Mouse (Mus musculus) ZHBTc4 (cell line): ENCODE measurements at regions not wholly inside any gene's neighbourhood (a gene's known extent, or its start where the extent isn't known, plus 50 kb on each side); places are given as distances from the start of the nearest gene placed in this dataset.
A peak's percentile ranks its signal among the peaks of the same experiment; 100 is the strongest.

Source experiments
- DNase-seq: peaks from one replicate; pipeline ENCODE4 v3.0.0-alpha.2; 2011; ENCODE audit warnings: low read depth, low spot score

DNA sequence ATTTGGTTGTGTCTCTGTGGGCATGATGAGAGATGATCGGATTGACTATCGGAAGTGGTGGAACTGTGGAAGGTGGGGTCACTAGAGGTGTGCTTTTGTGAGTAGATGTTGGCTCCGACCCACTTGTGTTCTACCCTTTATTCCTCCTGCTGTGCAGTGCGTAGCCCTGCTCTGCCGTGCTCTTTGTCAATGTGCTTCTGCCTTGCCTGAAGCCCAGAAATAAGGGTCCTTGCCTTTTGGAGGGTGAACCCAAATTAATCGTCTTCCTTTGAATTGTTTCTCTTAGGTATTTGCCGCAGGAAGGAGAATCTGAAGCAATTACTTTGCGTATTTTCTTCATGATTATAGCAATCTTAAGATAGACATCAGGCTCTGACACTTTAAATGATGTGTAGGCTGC is 421.6 kb upstream of the Zfp507 start:
- no peak for DNase-seq

DNA sequence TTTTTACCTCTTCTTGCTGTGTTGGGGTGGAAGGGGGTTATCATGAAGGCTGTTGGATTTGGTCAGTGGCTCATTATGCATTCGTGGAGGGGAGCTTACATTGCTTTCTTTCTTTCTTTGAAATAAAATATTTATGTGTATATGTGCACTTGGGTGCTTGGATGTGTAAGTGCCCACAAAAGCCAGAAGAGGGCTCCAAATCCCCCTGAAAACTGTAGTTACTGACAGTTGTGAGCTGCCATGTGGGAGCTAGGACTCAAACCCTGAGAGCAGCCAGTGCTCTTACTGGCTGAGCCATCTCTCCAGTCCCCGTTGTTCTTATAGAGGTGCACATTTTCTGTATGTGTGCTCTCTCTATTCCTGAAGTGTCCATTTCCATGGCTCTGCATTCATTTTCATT is 415.6 kb upstream of the Zfp507 start:
- DNase-seq = peak; percentile 62

DNA sequence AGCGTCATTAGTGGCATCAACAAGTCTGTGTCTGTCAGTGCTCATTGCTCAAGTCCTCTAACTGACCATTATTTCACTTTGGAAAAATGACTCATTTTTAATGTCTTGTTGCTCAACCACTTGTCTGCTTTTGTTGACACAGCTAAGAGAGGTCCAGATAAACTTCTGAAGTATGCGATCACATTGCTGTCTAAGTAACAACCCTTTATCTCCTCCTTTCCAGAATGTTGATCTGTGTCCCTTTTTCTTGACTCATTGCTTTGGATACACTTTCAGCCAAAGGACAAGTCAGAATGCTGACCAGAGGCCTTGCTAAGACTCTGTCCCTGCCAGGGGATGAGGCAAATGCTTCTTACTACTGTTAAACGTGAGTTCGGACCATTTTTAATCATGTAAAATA is 407.2 kb upstream of the Zfp507 start:
- no peak for DNase-seq

DNA sequence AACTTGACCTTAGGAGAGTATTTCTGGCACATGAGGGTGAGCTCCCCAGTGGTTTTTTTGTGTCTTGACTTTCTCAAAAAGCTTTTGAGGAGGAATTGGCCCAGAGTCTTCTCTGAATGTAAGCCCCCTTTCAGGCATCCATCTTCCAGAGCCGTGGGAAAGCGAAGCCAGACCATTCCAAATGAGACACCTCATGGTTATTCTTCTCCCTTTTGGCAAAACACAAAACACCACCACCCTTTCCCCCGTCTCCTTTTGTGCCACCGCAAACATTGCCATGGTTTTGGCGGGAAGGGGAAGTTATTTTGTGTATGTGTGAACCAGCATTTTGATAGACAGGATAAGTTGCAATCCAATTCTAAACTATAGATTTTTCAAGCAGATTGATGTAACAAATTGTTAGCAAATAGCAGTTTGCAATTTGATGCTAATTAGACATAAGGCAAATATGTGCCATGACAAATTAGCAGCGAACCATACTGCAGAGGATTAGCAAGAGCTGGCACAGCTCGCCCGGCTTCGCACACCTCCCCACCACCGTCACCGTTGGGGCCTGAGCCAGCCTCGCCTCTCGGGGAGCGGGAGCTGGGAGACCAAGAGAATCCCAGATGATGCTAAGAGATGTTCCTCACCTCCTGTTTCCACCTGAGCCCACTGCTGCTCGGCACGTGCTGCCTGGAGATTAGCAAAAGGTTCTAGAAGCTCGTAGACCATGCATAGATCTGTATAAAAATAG is 404.9 kb upstream of the Zfp507 start:
- no peak for DNase-seq

DNA sequence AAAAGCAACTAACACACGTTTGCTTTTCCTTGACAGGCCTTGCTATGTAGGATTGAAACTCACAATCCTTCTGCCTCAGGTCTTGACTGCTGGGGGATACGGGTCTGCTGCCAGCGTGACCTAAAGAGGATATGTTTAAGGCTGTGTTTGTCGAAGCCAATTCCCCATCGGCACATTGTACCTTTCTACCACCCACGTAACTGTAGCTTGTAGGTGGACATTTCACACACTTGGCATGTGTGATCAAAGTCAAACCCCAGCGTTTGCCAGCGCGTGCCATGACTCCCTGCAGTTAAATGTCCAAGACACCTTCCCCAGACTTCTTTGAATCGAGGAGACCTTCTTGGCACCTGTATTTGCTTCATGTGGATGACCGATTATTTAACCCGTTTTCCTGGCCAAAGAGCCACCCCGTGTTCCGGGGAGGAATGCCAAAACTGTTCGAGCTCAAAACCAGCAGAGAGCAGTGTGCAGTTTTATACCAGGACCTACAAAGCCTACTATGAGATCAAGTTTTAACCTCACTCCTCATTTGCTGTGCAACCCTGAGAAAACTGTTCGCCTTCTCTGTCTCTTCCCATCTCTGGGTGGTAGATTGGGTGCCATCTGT is 395.4 kb upstream of the Zfp507 start:
- DNase-seq = no peak

DNA sequence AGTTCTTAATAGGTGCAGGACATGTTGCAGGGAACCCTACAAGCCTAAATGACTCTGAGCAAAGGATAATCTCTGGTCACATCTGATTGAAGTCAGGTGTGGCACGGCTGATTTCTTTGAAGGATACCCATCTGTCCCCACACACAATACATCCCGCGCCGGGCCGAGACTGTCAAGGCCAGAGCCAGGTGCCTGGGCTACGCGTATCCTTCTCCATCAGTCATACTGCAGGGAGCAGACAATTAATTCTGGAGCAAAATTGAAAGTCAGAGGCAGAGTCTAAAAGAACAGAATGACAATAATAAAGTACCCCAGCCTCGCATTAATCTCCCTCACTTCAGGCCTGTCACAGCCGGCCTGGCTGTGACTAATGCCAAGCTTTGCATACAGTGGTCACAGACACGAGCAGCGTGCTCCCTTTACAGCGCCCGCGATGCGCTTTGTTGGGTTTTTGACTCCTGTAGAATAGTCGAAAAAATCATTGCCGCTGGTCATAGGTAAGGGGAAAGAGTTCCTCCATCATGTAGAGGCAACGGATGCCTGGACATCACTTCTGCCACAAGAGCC is 393.4 kb upstream of the Zfp507 start:
- DNase-seq = no peak

DNA sequence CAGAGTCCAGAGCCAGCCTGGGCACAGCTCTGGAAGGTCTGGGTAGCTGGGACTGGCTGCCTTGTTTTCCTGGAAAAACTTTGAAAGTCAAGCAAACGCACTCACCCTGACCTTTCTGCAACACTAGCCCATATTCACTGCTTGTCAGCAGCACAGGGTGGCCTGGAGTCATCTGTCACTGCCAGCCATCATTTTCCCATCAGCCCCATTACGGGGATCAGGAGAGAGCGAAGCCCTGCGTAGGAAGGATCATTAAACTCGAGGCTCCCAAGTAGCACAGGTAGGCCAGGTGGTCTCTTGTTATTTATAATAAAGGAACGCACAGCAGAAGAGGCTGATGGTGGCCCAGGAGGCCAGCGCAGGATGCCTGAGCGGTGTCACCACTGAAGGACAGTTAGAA is 389.8 kb upstream of the Zfp507 start:
- DNase-seq = no peak

DNA sequence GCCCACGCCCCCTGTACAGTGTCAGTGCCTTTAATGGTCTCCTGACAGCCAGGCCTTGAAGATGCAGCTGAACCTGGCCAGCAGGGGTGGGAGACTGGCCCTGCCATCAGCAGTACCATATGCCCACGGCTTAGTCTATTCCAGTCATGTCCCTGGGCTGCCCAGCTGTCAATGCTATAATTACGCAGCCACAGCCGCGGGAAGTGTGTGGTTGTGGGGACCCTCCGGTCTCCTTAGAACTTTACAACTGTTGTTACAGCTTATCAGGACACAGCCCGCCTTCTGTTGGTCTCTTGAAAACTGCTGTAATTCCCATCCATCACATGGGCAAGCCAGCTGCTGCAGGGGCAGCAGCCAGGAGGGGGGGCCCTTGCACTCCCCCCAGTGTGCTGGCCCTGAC is 375.1 kb upstream of the Zfp507 start:
- no peak for DNase-seq

DNA sequence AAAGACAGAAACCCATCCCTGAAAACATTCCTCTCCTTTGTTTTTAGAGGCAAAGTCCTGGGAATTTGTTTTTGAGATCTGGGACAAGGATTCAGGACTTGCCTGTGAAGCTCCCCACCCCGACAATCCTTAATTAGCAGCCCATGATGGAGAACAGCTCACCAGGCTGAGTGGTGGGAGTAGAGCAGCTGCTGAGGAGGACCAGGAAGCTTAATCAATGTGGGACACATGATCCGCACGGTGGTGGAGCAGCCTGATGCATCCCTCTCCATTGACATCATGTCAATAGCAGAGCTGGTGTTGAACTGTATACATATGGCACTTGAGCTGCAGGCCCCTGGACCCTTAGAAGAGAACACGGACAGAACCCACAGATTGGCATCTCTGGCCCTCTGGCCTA is 372.5 kb upstream of the Zfp507 start:
- DNase-seq = no peak

DNA sequence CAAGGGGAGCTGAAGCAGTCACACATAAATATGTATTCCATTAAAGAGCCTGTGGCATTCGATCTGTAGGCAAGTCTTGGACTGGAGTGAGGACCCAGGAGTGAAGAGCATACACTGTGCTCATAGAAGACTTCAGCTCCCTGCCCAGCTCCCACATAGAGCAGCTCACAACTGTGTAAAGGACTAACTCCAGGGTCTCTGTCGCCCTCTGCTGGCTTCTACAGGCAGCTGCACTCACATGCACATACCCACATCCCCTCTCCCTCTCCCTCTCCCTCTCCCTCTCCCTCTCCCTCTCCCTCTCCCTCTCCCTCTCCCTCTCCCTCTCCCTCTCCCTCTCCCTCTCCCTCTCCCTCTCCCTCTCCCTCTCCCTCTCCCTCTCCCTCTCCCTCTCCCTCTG is 369.7 kb upstream of the Zfp507 start:
- peak; percentile 67 for DNase-seq

DNA sequence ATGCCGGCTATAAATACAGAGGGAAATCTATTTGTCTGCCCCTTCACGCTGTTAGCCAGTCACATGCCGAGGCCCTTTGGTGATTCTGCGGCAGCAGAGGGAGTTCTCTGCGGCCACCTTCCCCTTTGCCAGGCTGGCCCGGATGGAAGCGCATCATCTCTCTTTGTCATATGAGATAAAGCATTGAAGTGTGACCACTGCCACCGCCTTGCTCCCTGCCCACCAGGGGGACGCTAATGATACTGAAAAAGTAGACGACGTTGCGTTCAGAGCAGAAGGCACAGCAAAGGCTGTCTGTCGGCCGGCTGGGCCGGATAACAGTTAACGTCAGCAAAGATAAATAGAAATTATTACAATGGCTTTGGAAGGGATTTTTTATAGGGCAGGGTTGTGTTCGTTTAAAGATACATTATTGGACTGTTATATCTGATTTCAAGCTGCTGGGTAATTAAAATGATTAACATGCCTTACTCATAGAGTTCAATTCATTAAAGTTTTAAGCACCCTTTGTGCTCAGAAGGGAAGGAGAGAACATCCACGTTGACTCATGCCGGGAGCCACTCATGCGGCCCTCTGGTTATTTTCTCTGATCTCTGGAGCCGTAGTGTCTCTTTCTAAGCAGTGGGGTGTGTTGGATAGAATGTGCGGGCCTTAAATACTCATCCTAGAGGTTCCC is 354.6 kb upstream of the Zfp507 start:
- DNase-seq = no peak

DNA sequence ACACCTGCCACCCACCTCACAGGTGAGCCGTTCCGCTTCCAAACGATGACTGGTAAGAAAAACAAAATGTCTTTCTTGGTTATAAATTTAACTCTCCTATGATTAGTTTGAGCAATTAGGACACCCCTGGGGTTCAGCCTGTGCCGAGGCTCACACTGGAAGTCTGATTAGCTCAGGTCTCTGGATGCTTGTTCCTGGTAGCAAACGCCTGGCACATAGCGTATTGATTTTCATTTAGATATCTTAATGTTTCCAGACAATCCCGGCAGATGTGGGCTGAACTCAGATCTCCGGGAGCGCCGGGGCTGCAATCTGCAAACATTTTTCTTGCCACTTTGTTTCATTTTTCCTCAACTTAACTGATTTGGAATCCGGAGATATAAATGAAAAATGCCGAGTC is 353.8 kb upstream of the Zfp507 start:
- no peak for DNase-seq

DNA sequence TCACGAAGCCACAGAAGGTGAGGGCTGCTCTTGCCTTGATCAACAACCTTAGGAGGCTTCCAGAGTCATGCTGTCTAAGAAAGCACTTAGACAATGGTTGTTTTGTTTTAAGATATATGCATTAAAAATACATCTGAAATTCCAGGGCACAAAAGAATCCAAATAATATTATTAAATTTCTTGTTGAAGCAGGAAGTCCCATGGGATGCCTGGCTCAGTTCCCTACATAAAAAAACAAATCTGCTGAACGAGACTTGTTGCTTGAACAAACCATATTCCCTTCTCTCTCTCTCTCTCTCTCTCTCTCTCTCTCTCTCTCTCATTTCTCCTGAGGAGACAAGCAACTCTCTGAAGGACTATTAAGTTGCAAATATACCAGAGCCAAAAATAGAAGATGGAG is 352.8 kb upstream of the Zfp507 start:
- no peak for DNase-seq

DNA sequence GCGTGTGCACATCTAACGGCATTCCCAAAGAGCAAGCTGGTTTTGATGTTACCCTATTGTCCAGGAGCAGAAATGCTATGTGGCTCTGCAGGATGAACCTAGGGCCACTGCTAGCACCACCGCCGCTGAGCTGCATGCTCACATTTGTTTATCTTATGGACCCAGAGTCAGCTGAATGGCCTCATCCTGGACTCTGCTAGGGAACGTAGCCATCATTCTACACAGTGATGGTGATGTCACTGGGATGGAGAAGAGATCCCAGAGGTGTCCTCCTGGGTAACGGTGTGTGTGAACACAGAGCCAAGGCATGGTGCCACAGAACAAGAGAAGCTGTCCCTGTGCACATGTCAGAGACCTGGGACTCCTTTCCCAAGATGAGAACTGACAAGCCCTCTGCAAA is 352.4 kb upstream of the Zfp507 start:
- DNase-seq = no peak

DNA sequence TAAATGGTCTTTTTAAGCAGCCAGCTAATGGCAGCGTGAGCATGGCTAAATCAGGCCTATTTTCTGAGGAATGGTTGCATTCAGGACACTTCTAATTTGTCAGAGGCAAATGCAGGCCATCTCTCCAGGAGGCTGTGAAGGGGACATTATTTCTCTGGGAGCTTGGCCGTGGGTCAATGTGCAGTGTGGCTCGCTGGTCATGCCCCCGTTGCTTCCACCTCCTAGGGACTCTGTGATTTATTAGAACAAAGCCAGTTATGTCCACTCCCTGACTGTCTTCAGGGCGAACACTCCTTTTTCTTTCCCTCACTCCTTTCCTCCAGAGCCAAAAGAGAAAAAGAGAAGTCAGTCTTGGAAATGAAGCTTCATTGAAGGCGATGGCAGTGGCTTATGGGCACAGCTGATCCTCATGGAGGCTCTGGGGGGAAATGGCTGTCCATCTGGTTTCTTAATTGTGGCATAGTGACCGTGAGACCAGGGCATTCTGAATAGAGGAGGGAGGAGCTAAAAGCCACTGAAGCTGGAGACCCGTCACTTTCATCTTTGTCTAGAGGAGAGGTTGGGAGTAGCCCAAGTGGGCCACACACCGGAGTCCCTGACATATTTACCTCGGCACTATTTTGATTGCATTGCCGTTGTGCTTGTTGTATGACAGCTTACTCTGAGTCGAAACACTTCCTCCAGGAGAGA is 348.2 kb upstream of the Zfp507 start:
- peak; percentile 5 for DNase-seq

DNA sequence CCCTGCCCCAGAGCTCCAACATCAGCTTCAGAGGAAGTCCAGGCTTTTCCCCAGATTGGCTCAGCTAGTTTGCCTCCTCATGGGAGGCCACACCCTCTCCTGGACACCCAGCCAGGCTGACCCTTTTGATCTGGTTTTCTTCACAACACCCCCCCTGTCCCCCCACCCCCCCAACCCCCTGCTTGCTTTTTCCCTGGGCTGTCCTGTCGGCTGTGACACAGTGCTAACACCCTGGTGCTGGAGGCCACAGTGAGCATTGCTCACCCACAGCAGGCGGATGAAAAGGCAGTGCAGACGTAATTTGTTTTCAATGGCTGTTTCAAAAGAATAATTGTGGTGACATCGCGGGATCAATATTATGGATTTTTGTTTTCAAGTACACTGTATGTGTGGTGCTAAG is 333.8 kb upstream of the Zfp507 start:
- no peak for DNase-seq

DNA sequence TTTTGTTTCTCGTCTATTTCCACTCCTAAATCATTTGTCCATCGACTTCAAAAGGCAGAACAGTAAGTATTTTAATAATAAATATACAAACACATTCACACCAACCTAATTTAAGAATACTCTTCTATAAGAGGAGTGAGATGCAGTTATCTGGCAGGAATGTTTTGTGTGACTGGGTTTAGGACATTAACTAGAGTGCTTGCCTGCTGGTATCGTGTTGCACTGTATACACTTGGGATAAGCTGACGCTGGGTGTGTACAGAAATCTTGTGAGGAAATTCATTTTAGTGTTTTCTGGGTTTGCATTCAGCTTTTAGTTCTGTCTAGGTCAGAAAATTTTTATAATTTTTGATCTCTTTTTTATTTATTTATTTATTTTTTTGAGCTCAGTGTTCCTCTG is 331.8 kb upstream of the Zfp507 start:
- DNase-seq = no peak

DNA sequence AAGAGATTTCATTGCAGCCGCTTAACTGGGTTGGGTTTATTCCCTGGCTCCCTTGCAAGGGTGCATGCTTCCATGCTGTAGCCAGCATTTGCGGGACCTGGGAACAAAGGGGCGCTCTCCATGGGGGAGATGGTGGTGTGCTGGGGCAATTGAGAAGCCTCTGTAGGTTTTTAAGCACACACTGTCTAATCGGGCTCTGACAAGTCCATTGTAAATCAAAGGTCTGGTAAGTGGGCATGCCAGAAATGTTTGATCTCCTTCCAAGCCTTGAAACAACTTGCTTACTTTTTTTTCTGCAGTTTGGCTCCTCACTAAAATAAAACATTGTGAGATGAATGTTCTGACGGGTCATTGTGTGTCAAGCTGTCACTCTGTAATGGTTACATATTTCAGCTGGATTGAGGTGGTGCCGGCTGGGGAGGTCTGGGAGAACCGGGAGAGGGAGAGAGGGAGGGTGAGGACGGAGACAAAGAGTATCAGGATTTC is 330.9 kb upstream of the Zfp507 start:
- DNase-seq = no peak

DNA sequence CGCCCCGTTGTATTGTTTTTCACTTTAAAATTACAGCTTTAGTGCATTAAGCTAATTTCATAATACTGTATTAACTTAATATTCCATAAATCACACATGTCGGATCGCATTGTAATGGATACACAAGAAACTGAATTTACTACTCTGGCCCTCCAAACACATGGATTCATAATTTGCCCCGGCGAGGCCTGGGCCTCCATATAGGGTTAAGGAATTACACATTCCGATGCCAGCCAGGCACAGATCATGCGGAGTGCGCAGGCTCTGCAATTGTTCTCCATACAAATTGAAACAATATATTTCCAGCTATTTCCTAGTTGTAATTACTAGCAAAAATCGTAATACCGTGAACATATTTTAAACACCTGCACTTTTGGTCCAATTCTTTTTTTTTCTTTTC is 330.2 kb upstream of the Zfp507 start:
- DNase-seq = no peak

DNA sequence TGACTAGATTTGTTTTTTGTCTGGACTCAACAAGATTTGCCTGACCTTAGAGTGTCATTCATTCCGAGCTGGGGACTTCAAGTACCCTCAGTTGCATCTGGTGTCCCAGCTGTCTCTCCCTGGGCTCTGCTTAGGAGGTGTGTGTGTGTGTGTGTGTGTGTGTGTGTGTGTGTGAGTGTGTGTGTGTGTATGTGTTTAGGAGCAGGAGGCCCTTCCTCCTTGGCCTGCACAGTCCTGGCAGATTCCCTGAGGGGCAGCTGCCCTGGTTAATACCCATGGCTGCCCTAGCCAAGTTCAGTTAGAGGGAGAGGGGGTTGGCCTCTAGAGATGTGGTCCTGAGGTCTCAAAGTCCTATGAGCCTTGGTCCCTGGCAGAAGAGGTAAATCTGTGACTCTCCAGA is 329.8 kb upstream of the Zfp507 start:
- DNase-seq = no peak

DNA sequence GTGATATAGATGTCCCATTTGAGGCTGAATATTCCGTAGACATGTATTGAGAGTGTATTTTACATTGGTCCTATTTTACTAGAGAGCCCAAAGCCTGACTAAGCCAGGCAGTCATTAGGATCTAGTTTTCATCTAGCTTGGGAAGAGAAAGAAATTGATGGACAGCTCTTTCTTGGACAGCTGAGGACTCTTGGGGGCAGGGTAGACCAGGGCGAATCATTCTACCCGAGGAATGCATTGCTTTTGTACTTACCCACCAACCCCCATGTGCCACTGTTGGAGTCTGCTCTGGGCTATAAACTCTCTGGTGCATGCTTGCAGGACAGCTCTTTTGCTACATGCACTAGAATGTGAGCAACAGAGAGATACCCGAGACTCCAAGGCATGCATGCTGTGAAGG is 294.3 kb upstream of the Zfp507 start:
- DNase-seq = no peak
